Mouse (Mus musculus): ENCODE measurements around the gene Phactr1.

DNA sequence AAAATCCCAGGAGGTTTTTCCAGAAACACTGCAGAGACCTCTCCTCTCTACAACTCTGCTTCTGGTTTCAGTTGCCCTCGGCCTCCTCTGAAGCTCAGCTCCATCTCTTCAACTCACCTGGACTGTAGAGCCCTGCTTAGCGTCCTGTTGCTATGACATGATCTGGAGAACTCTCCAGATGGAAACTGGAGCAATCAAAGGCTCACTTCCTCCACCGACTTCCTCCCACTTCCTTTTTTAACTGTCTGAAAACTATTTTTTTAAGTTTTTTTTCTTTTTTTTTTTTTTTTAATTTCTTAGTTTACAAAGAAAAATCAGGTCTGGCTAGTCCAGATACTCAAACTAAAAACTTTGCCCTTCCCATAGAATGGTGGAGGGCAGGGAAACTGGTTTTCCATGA, 318.9 kb downstream of the Phactr1 start:
- TF ChIP-seq ZNF384 (IDR thresholded peaks at IDR 0.05; ENCODE audit: low read depth, low read length), result no peak
- TF ChIP-seq CTCF (IDR thresholded peaks at IDR 0.05 in 2 of 3, conservative IDR thresholded peaks at IDR 0.05 in 1 of 3; ENCODE audit: control insufficient read depth in 1 of 3, insufficient read depth in 1 of 3, low read depth in 2 of 3, low read length in 3 of 3, poor library complexity in 1 of 3, severe bottlenecking in 1 of 3), result no peak
- no peak for TF ChIP-seq POLR2A (IDR thresholded peaks at IDR 0.05; ENCODE audit: control insufficient read depth in 1 of 2, insufficient read depth in 1 of 2, low read depth in 1 of 2, low read length in 2 of 2, poor library complexity in 1 of 2)
- no peak for TF ChIP-seq MAZ (IDR thresholded peaks at IDR 0.05; ENCODE audit: low read depth, low read length)
- no peak for TF ChIP-seq RCOR1 (IDR thresholded peaks at IDR 0.05; ENCODE audit: low read depth, low read length)
- no peak for TF ChIP-seq MXI1 (IDR thresholded peaks at IDR 0.05; ENCODE audit: low read depth, low read length)
